Mouse (Mus musculus) liver, embryonic 14.5 days (tissue): ENCODE data around the gene Pde4d.

ENCODE experiments used
- CTCF ChIP-seq: IDR thresholded peaks from 2 replicates; pipeline ENCODE4 v1.5.1; 2016; ENCODE audit warnings: antibody characterized with exemption, low read depth, control low read depth
- EP300 ChIP-seq: IDR thresholded peaks from 2 replicates; pipeline ENCODE4 v1.6.1; 2016; ENCODE audit warnings: antibody characterized with exemption, low read depth

DNA sequence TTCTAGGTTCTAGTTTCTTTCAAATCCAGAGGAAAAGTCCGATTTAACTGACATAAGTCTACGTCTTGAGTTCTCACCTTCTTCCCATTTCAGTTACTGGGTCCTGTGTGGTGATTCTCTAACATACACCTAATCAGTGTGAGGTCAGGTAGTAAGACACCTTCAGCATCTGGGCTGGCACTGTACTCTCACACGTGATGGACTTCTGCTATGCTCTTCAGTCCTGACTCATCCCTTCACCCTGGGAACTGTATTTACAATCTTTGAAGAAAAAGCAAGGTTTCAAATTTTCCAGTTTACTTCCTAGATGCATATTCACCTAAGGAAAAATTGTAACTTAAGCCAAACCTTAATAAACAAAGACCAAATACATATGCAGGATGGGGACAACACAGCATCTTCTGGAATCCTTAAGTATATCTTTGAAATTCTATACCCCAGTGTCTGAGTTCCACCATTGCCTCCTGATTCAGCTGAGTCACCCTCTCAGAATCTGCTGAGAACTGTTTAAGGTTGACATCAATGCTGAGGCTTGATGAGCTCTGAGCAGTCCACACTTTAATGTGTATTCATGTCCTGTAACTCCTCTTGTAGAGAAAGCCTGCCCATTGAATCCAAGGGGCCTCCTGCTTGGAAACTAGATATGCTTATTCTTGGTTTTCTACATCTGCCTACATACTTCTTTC, 301.6 kb downstream of the Pde4d start:
- TF ChIP-seq CTCF (no peak), EP300 (no peak)
